Mouse (Mus musculus): ENCODE measurements around the gene Tceal6.
"Not testable (repeated sequence)": the region's sequence is repeated elsewhere in the genome, so short reads cannot be mapped to it uniquely, and the experiment has no call there.

Gene Tceal6

DNA sequence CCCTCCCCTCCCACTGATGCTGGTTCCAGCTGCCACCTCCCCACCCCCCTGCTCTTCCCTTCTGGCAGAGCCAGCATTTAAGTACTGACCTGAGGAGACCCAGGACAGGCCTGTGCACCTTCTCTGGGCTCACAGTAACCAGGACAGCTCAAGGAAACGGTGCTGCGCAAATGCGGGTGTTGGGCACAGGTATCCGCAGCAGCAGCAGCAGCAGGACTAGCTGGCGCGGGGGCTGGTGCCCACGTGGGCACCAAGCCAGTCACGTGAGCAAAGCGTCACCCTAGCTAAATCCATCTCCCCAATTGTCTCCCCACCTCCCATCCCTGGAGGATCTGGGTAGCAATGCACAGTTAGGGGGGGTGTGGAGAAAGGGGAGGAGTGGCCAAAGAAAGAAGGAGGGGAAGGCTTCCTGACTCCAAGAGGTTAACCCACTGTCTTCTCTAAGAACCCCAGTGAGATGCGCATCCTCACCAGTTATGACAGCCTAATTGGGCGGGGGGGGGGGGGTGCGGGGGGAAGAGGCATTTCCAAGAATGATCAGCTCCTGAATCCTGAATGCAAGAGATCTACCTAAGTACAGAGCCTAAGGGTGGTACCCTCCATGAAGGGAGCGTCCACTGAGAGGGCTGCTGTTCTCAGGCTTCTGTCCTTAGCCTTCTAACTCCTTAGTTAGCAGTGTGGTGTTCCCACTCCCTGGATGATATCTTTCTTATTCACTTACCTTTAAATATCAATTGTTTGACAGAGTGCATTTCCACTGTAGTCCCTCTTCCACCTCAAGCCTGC, at the start of gene Tceal6:
TSS of gene Tceal6 (minus strand) at position 252 of the 786 bp plus-strand sequence.
- no peak for DNase-seq

DNA sequence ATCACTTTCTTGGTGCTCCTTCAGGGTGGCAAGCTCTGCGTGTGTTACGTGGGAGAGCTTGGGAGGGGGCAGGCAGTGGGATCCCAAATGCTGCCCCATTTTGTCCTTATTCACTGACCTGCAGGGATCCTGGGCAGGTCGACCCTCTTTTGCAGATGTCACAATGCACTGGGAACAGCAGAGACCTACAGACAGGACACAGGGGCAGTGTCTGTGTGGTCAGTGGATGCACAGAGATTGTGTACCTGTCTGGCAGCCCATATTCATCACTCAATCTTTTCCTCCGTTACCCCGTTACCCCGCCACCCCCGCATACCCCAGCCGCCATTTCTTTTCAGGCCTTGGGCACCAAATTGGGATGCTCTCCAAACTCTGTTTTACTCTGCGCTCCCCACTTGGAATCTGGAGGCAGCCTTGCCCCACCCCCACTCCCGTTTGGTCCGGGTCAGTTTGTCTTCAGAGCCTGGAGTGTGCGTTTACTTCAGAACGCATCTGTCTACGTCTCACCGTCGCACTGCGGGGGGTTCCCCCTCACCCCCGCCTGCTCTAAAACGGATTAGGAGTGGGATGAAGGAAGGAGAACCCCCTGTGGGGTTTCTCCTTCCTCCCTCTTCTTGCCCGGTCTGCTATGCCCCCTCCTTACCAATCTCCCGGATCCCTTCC, 583 bp downstream of the Tceal6 start:
- DNase-seq = not testable (repeated sequence)

DNA sequence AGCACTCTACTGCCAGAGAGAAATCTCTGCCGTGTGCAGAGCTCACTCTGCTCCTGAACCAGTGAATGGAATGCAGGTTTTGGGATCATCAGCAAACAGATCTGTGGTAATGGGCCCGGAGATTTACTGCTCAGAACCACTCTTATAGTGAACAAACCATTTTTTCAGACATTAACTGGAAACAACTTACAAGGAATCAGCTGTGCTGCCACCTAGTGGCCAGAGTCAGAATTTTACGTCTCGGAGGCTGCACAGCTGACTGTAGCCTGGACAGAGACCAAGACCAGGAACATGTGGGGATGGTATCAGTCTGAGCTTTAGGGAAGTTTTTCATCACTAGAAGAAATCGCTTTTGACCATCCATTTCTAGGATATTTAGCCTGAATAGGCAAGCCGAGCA, 20.6 kb downstream of the Tceal6 start:
- not testable (repeated sequence) for DNase-seq

DNA sequence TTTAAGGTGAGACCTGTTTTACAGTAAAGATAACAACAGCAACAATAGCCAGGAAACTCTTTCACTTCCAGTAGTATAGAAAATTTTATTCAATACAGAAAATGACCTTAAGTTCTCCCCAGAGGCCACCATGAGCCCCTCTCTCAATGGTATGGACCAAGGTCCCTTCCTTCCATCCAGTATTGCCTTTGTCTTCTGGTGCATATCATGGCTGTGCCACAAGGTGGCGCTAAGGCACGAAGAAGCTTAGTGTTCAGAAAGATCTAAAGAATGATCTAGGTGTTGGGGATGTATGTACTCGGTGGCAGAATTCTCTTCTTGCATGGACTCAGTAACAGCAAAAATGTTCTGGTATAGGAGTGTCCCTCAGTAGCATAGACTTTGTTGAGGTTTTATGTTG, 21.8 kb downstream of the Tceal6 start:
- not testable (repeated sequence) for DNase-seq

DNA sequence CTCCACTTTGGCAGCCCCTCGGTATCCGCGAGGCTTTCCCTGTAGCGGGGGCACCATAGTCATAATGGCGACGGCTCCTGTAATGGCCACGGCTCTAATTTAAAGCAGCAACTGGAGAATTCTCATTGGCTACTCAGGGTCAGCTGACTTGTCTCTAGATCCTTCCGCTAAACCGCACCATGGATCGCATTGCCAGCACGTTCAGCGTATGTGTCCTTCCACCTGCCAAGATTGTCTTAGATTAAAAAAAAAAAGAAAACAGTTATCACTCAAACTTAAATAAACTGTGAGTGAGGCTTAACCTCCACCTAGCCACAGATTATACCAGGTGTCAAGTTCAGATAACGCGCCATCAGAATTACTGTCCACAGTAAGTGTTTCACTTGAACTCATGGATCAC, 33.0 kb downstream of the Tceal6 start, which contains the start of gene Gm15023:
TSS of gene Gm15023 (minus strand) at position 101 of the 400 bp plus-strand sequence.
- DNase-seq = not testable (repeated sequence)
